Mouse (Mus musculus) skeletal muscle tissue, postnatal 0 days (tissue): ENCODE results near the gene Krtap11-1. TPM values are rescaled to one million over a fixed set of nuclear protein-coding genes. Genes with fewer than 3 reads are reported as not detected.

Experiments
- polyA plus RNA-seq: library from polyadenylated mRNA; unstranded; fragments of >200 nt; fragmentation: Nextera tagmentation; extraction: Ambion mirVana; gene quantifications from 2 replicates; pipeline ENCODE4 v1.2.1, GENCODE M21; 2015

Gene Krtap11-1
- not detected in 2 replicates for polyA plus RNA-seq

DNA sequence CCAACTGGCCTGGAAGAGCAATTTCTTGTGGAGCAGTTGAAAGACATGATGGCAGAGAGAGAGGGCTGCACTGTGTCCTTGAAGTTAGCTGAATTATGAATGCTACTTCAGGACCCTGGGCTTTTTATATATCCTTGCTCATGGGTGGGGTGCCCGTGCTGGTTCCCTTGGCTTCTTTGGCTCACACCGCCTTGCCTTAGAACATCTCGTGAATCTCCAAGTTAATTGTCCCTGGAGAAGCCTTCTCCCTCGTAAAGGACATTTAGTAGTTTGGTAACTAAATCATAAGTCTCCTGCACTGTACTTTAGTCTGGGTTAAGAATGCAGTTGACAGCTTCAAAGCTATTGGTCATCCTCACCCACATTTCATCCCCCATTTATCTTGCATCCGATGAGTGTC lies at the start of gene Krtap11-1:
Krtap11-1 (minus strand) TSS at position 101 of the 400 bp plus-strand sequence.

Other genes starting within 250 kb of the Krtap11-1 start
- not detected in 2 replicates for gene Krtap21-1, start 167.3 kb downstream of the Krtap11-1 start, polyA plus RNA-seq
- not detected in 2 replicates for gene Krtap6-2, start 151.1 kb downstream of the Krtap11-1 start, polyA plus RNA-seq
- not detected in 2 replicates for gene Krtap8-1, start 83.2 kb downstream of the Krtap11-1 start, polyA plus RNA-seq
- not detected in 2 replicates for gene Krtap7-1, start 62.9 kb downstream of the Krtap11-1 start, polyA plus RNA-seq